Mouse (Mus musculus): ENCODE measurements around the gene Cdhr4. TPM values are rescaled to one million over a fixed set of nuclear protein-coding genes. Genes with fewer than 3 reads are reported as not detected.

The Cdhr4 gene
- polyA plus RNA-seq, 2 experiments, result 13.0 to 63.3 TPM

DNA sequence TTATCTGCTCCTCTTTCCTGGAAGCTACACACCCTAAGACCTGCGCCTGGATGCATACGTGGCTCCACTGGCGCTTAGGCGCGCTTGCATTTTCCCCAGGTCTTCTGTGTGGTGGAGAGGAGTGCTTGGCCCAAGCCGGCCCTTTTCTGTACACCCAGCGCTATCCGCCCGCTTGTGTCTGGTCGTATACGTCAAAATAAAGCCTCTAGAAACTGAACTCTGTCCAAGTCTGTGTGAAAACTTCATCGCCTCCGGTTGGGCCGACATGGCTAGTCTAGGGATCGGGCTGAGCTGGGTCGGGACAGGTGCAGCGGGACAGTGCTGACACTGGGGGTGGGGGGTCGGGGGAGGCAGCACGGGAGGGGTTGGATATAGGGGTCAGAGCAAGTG lies 56.3 kb downstream of the Cdhr4 start:
- Histone ChIP-seq H3K4me1 (ENCODE audit: control insufficient read depth, insufficient read depth, low read length) (peaks cover 10% of the 10 kb centered on the region; the same call in 1 of the 2 replicates), H3K27ac (replicated peaks; ENCODE audit: low read depth, low read length) (peak overlapping the region; percentile 53), H3K36me3 (ENCODE audit: control insufficient read depth, insufficient read depth, low read length) (peaks cover 63% of the 10 kb centered on the region), H3K9me3 (ENCODE audit: control insufficient read depth, low read length) (no peaks in the 10 kb centered on the region), H3K27me3 (ENCODE audit: control insufficient read depth, insufficient read depth, low read length) (no peaks in the 10 kb centered on the region), H3K4me2 (replicated peaks; ENCODE audit: low read depth, low read length, severe bottlenecking) (peak overlapping the region; percentile 75), H3K4me3 (replicated peaks; ENCODE audit: low read length) (peak overlapping the region; percentile 83), H3K9ac (ENCODE audit: low read depth, low read length, severe bottlenecking) (peak overlapping the region; percentile 87)
- 0% methylated on average over 18 of the region's 19 CpGs for WGBS
- DNase-seq (ENCODE audit: low spot score) (no peak), ATAC-seq (ENCODE audit: low FRiP score, low read depth) (peak; percentile 2)
- TF ChIP-seq POLR2A (IDR thresholded peaks at IDR 0.05; ENCODE audit: borderline replicate concordance, extremely low read depth, insufficient read depth, insufficient read length), result no peak

DNA sequence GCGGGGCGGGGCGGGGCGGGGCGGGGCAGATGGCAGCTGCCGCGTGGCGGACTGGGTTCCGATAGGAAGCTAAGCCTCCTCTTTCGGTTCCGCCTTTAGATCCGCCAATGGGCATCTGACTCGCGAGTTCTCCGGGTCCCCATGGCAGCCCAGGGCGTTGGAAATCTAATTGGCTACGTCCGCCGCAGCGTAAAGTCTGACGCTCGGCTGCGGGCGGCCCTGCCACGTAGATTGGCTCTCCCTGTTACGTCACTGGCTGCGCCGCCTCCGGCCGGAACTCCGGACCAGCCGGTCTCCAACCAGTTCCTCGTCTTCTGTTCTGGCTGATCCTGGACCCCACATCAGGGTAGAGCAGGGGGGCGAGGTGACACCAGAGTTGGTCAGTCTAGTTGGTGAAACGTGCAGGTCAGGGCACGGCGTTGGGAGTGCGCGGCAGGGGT lies 56.7 kb downstream of the Cdhr4 start, which contains the start of gene Gmppb:
TSS of gene Gmppb (plus strand) at position 227 of the 440 bp plus-strand sequence.
- 0 out of 2 replicates have a peak, but pooled peaks have one; percentile 32 for TF ChIP-seq POLR2A (IDR thresholded peaks at IDR 0.05; ENCODE audit: borderline replicate concordance, extremely low read depth, insufficient read depth, insufficient read length)
- DNase-seq (ENCODE audit: low spot score) (peak; percentile 97), ATAC-seq (ENCODE audit: low FRiP score, low read depth) (peak; percentile 95)
- WGBS, result under 1% methylated on average over 34 of the region's 39 CpGs
- Histone ChIP-seq H3K4me2 (replicated peaks; ENCODE audit: low read depth, low read length, severe bottlenecking) (peak within 1 kb of the TSS; percentile 75), H3K4me3 (replicated peaks; ENCODE audit: low read length) (peak within 1 kb of the TSS; percentile 83), H3K36me3 (ENCODE audit: control insufficient read depth, insufficient read depth, low read length) (peaks cover 62% of the 10 kb centered on the region), H3K9ac (ENCODE audit: low read depth, low read length, severe bottlenecking) (peak within 1 kb of the TSS; percentile 87), H3K9me3 (ENCODE audit: control insufficient read depth, low read length) (no peaks in the 10 kb centered on the region), H3K27me3 (ENCODE audit: control insufficient read depth, insufficient read depth, low read length) (no peaks in the 10 kb centered on the region), H3K4me1 (ENCODE audit: control insufficient read depth, insufficient read depth, low read length) (peaks cover 10% of the 10 kb centered on the region; the same call in 1 of the 2 replicates), H3K27ac (replicated peaks; ENCODE audit: low read depth, low read length) (peak within 1 kb of the TSS; percentile 84)

Other genes starting within 250 kb of the Cdhr4 start
- gene Rbm5, start 221.5 kb upstream of the Cdhr4 start, polyA plus RNA-seq (2012; rRNA removed), result 185 and 196 TPM in 2 replicates
- 163 and 181 TPM in 2 replicates for gene Rbm5, start 221.5 kb upstream of the Cdhr4 start, polyA plus RNA-seq (2014; fragmentation: Nextera tagmentation; extraction: Ambion mirVana)
- gene Rbm6, start 119.3 kb upstream of the Cdhr4 start, polyA plus RNA-seq (2012; rRNA removed), result 49.9 and 68.2 TPM in 2 replicates
- 56.1 and 63.0 TPM in 2 replicates for gene Rbm6, start 119.3 kb upstream of the Cdhr4 start, polyA plus RNA-seq (2014; fragmentation: Nextera tagmentation; extraction: Ambion mirVana)
- 20.0 and 24.1 TPM in 2 replicates for gene Mon1a, start 104.3 kb upstream of the Cdhr4 start, polyA plus RNA-seq (2012; rRNA removed)
- gene Mon1a, start 104.3 kb upstream of the Cdhr4 start, polyA plus RNA-seq (2014; fragmentation: Nextera tagmentation; extraction: Ambion mirVana), result 12.3 and 15.3 TPM in 2 replicates
- gene Mst1r, start 85.6 kb upstream of the Cdhr4 start, polyA plus RNA-seq (2012; rRNA removed), result 14.1 and 21.9 TPM in 2 replicates
- gene Mst1r, start 85.6 kb upstream of the Cdhr4 start, polyA plus RNA-seq (2014; fragmentation: Nextera tagmentation; extraction: Ambion mirVana), result 1.4 and 2.3 TPM in 2 replicates
- gene Actl11, start 64.0 kb upstream of the Cdhr4 start, polyA plus RNA-seq (2012; rRNA removed), result 0.03 TPM in 1 of 2 replicates, not detected in the other
- gene Actl11, start 64.0 kb upstream of the Cdhr4 start, polyA plus RNA-seq (2014; fragmentation: Nextera tagmentation; extraction: Ambion mirVana), result not detected in 2 replicates
- gene Camkv, start 56.8 kb upstream of the Cdhr4 start, polyA plus RNA-seq (2012; rRNA removed), result 14.2 and 16.7 TPM in 2 replicates
- 3.5 and 4.5 TPM in 2 replicates for gene Camkv, start 56.8 kb upstream of the Cdhr4 start, polyA plus RNA-seq (2014; fragmentation: Nextera tagmentation; extraction: Ambion mirVana)
- gene Traip, start 42.4 kb upstream of the Cdhr4 start, polyA plus RNA-seq (2012; rRNA removed), result 10.5 and 14.3 TPM in 2 replicates
- gene Traip, start 42.4 kb upstream of the Cdhr4 start, polyA plus RNA-seq (2014; fragmentation: Nextera tagmentation; extraction: Ambion mirVana), result 18.6 and 22.5 TPM in 2 replicates
- gene Uba7, start 17.0 kb upstream of the Cdhr4 start, polyA plus RNA-seq (2012; rRNA removed), result 28.2 and 33.6 TPM in 2 replicates
- gene Uba7, start 17.0 kb upstream of the Cdhr4 start, polyA plus RNA-seq (2014; fragmentation: Nextera tagmentation; extraction: Ambion mirVana), result 32.2 and 33.4 TPM in 2 replicates
- gene Gm20661, start 9.4 kb upstream of the Cdhr4 start, polyA plus RNA-seq (2012; rRNA removed), result 16.7 and 19.6 TPM in 2 replicates
- 7.9 and 8.2 TPM in 2 replicates for gene Gm20661, start 9.4 kb upstream of the Cdhr4 start, polyA plus RNA-seq (2014; fragmentation: Nextera tagmentation; extraction: Ambion mirVana)
- gene Inka1, start 6.6 kb upstream of the Cdhr4 start, polyA plus RNA-seq (2012; rRNA removed), result 79.6 and 84.6 TPM in 2 replicates
- 112 and 118 TPM in 2 replicates for gene Inka1, start 6.6 kb upstream of the Cdhr4 start, polyA plus RNA-seq (2014; fragmentation: Nextera tagmentation; extraction: Ambion mirVana)
- 6.8 and 12.4 TPM in 2 replicates for gene Gm20662, start 3.9 kb downstream of the Cdhr4 start, polyA plus RNA-seq (2012; rRNA removed)
- 0.66 and 0.76 TPM in 2 replicates for gene Gm20662, start 3.9 kb downstream of the Cdhr4 start, polyA plus RNA-seq (2014; fragmentation: Nextera tagmentation; extraction: Ambion mirVana)
- gene Ip6k1, start 10.0 kb downstream of the Cdhr4 start, polyA plus RNA-seq (2012; rRNA removed), result 83.3 and 105 TPM in 2 replicates
- gene Ip6k1, start 10.0 kb downstream of the Cdhr4 start, polyA plus RNA-seq (2014; fragmentation: Nextera tagmentation; extraction: Ambion mirVana), result 34.6 and 40.4 TPM in 2 replicates
- gene Gmppb, start 56.7 kb downstream of the Cdhr4 start, polyA plus RNA-seq (2012; rRNA removed), result 30.4 and 32.1 TPM in 2 replicates
- gene Gmppb, start 56.7 kb downstream of the Cdhr4 start, polyA plus RNA-seq (2014; fragmentation: Nextera tagmentation; extraction: Ambion mirVana), result 37.4 and 41.3 TPM in 2 replicates
- gene Amigo3, start 60.7 kb downstream of the Cdhr4 start, polyA plus RNA-seq (2012; rRNA removed), result 5.0 and 6.8 TPM in 2 replicates
- gene Amigo3, start 60.7 kb downstream of the Cdhr4 start, polyA plus RNA-seq (2014; fragmentation: Nextera tagmentation; extraction: Ambion mirVana), result 4.7 and 4.8 TPM in 2 replicates
- 0.93 and 1.1 TPM in 2 replicates for gene Mst1, start 87.9 kb downstream of the Cdhr4 start, polyA plus RNA-seq (2012; rRNA removed)
- 1.3 and 1.6 TPM in 2 replicates for gene Mst1, start 87.9 kb downstream of the Cdhr4 start, polyA plus RNA-seq (2014; fragmentation: Nextera tagmentation; extraction: Ambion mirVana)
- 67.9 and 89.0 TPM in 2 replicates for gene Rnf123, start 90.8 kb downstream of the Cdhr4 start, polyA plus RNA-seq (2012; rRNA removed)
- 32.4 and 33.0 TPM in 2 replicates for gene Rnf123, start 90.8 kb downstream of the Cdhr4 start, polyA plus RNA-seq (2014; fragmentation: Nextera tagmentation; extraction: Ambion mirVana)
- 55.6 and 64.6 TPM in 2 replicates for gene Apeh, start 102.1 kb downstream of the Cdhr4 start, polyA plus RNA-seq (2012; rRNA removed)
- gene Apeh, start 102.1 kb downstream of the Cdhr4 start, polyA plus RNA-seq (2014; fragmentation: Nextera tagmentation; extraction: Ambion mirVana), result 38.6 and 41.3 TPM in 2 replicates
- gene Bsn, start 197.9 kb downstream of the Cdhr4 start, polyA plus RNA-seq (2012; rRNA removed), result 1.1 and 1.3 TPM in 2 replicates
- gene Bsn, start 197.9 kb downstream of the Cdhr4 start, polyA plus RNA-seq (2014; fragmentation: Nextera tagmentation; extraction: Ambion mirVana), result 0.68 and 0.73 TPM in 2 replicates

Measured in limb, embryonic 14.5 days (tissue).